Mouse (Mus musculus): ENCODE results near the gene St6galnac1.

- no peak for TF ChIP-seq CTCF (conservative IDR thresholded peaks at IDR 0.05; ENCODE audit: insufficient read depth, insufficient read length, low read depth, low read length)
- no peak for TF ChIP-seq POLR2A (IDR thresholded peaks at IDR 0.05; ENCODE audit: low read depth, low read length)
These were observed 35.2 kb upstream of the St6galnac1 start for GRCm38 (mm10) chr11:116810528-116810927.

All from kidney, adult 2 months (tissue).